Mouse (Mus musculus): ENCODE results near the gene Uba5. TPM values are rescaled to one million over a fixed set of nuclear protein-coding genes. Genes with fewer than 3 reads are reported as not detected.

The Uba5 gene
- total RNA-seq, 4 experiments from 2014 or later: 44.4 to 55.0 (median 47.9) TPM

DNA sequence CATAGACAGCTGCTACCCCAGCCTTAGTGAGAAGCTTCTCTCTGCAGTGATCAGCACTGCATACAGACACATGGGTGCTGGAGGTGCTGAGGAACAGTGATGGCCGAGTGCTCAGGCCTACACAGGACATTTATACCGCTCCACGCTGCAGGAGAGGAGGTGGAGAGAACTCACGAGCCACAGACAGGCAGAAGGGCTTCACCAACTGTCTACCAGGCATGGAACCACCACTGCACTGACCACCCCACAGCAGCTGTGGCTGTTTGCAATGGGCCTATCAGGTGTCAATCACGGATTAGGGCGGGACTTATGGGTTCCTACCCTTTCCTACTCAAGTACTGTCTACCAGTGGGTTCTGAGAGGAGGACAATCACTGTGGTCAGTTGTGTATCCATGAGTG, 11.9 kb downstream of the Uba5 start:
- DNase-seq: no peak

GRCm38 (mm10) chr9:104043676-104044075, 19.3 kb downstream of the Uba5 start:
- DNase-seq: no peak

- no peak for DNase-seq
Observed at GRCm38 (mm10) chr9:104040362-104040761, 22.6 kb downstream of the Uba5 start, which contains the start of gene Gm28305. Gene Gm28305, plus strand, starts transcription at chr9:104040662.

- DNase-seq: no peak
Observed at GRCm38 (mm10) chr9:104039742-104040141, 23.2 kb downstream of the Uba5 start.

GRCm38 (mm10) chr9:104039031-104039695, 23.8 kb downstream of the Uba5 start:
- DNase-seq: no peak

DNA sequence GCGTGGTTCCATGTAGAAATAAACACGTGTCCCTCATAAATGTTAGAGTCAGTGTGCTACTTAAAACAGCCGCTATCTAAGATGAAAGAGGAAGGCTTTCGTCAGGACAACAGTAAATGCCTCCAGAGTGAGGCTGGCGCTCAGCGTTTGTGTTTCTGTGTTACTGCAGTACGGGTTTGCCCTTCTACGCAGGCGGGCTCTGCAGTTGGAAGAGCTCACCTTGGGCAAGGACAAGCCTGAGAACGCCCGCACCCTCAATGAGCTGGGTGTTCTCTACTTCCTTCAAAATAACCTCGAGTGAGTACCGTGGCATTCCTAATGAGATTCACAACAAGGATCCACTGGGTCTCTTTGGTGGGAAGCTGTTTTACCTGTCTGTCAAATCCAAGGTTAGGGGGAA, 24.7 kb downstream of the Uba5 start:
- DNase-seq: no peak

- peak; percentile 49 for DNase-seq
Observed at GRCm38 (mm10) chr9:104035261-104036015, 27.5 kb downstream of the Uba5 start.

DNA sequence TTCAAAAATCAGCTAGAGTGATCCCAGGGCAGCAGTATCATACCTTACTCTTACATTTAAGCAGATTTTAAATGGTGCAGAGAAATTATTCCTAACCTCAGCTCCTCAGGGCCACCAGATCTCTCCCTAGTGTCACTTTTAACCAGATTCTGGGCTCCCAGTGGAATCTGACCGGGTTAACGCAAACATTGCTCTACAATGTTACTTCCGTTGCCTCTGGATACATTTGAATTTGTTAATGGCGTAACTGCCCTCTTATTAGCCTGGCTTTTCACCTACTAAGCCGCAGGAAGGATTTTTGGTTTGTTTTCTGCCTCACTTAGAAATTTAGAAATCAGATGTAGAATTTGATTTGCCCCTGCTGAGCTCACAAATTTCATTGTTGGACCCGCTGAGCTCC, 28.2 kb downstream of the Uba5 start:
- no peak for DNase-seq

- no peak for DNase-seq
Observed at GRCm38 (mm10) chr9:104034231-104034630, 28.7 kb downstream of the Uba5 start.

DNA sequence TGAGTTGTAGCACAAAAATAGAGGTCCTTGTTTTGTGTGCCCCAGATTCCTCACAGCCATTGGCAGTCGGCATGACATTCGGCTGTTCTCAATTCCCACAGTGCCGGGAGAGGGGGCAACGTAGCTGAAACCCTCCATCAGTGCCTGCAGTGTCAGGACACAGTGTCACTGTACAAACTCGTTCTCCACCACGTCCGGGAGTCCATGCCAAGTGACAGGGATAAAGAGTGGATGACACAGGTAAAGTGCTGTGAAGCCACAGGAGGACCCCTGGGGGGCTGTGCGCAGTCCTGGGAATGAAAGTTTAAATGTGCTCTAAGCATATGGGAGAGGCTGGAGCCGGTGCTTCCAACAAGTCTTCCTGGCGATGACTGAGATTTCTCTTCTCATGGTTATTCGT, 33.1 kb downstream of the Uba5 start:
- DNase-seq: no peak

DNA sequence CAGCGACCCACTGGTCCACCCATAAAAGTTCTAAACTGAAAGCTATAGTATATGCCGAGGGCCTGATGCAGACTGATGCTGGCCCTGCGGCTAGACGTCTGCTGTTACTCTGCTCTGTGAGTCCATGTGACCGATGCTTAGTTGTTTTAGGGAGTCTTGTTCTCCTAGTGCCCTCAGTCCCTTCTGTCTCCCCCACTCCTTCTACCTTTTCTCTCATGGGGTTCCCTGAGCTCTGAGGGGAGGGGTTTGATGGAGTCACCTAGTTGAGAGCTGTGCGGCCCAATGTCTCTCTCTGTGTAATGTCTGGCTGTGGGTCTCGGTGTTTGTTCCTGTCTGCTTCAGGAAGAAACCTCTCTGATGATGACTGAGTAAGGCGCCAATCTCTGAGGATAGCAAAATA, 35.7 kb downstream of the Uba5 start:
- DNase-seq: no peak

DNA sequence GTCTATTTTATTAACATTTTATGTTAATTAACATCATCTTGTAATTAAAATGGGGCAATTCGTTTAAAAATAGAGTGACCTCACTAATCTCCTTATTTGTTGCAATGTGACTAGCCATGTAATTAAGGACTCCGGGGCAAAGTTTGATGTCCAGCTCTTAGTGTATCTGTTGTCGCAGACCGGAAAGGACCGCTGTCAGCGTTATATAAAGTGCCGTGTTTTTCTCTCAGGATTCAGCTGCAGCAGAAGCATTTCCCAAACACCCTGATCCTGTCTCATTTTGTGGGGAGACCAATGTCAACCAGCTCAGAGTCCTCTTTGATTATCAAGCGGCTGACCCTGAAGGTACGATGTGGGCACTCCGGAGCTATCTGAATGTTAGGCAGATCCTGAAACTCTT, 41.9 kb downstream of the Uba5 start:
- DNase-seq: no peak

GRCm38 (mm10) chr9:104014526-104014925, 48.4 kb downstream of the Uba5 start:
- DNase-seq: no peak

- no peak for DNase-seq
Observed at GRCm38 (mm10) chr9:104002913-104003330, 60.0 kb downstream of the Uba5 start.

DNA sequence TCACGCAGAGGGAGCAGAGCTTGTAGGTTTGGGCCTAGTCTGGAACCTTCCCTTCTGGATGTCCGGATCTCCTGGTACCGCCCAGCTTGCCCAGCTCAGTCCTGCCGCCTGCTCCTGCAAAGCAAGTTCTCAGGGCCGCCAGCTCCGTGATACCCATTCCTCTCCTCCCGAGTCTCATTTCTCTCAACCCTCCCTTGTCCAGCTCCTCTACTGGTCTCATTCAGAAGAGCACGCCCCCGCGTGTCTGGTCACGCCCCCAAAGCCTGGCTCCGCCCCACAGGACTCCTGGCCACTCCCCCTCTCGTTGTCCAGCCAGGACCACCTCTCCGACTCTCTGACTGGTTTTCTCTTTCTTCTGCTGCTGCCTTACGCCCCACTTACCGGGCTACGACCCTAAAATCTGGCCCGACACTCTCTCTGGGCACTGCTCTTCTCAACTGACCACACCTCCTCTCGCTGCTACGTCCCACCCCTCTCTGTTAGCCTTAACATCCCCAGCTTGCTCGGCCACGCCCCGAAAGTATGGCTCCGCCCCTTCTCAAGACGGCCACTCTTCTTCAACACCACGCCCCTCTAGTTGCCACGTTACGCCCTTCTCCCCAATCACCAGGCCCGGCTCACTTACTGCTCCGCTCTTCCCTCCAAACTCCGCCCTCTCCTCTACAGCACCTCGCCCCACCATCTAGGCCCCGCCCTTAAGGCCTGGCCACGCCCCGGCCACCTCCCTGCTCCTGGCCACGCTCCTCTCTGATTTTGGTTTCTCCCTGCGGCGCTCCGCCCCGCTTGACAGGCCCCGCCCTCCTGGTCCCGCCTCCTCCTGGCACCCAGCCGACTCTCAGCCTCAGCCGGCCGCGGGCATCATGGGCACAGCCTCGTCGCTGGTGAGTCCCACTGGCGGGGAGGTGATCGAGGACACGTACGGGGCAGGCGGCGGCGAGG, 60.7 kb downstream of the Uba5 start, which contains the start of gene Nphp3:
TSS of gene Nphp3 (plus strand) at position 624 of the 939 bp plus-strand sequence.
- DNase-seq: peak; percentile 100

GRCm38 (mm10) chr9:104000601-104001000, 62.3 kb downstream of the Uba5 start:
- no peak for DNase-seq

Other genes with a start within 250 kb of the Uba5 start
- gene Nphp3, start 60.6 kb downstream of the Uba5 start, total RNA-seq (2022): 10 to 100 TPM in 1 of 4 experiments, 1 to 10 TPM in 3; 5.4 to 12.6 (median 7.6) TPM
- not detected for gene Gm28305, start 22.5 kb downstream of the Uba5 start, total RNA-seq (2022)
- gene Acad11, start 243 bp upstream of the Uba5 start, total RNA-seq (2022): 10 to 100 TPM; 33.2 to 69.5 (median 51.8) TPM
- under 1 TPM in 2 of 4 experiments, not detected in 2; 0.15 to 0.25 TPM for gene Ackr4, start 63.8 kb upstream of the Uba5 start, total RNA-seq (2022)
- gene Dnajc13, start 199.8 kb upstream of the Uba5 start, total RNA-seq (2022): 10 to 100 TPM; 42.1 to 66.1 (median 50.1) TPM